Mouse (Mus musculus): ENCODE data around the gene Insr. TPM values are rescaled to one million over a fixed set of nuclear protein-coding genes. Genes with fewer than 3 reads are reported as not detected.
"Not testable (repeated sequence)": the region's sequence is repeated elsewhere in the genome, so short reads cannot be mapped to it uniquely, and the experiment has no call there.

Insr gene
- polyA plus RNA-seq, 1 experiment from 2014 or later, result 33.2 TPM

- Histone ChIP-seq H3K27me3 (replicated peaks; ENCODE audit: control insufficient read depth, insufficient read depth, low read length) (no peaks in the 10 kb centered on the region), H3K9me3 (ENCODE audit: control insufficient read depth, low read length) (no peaks in the 10 kb centered on the region), H3K9ac (ENCODE audit: low read depth, low read length) (no peak overlapping the region), H3K27ac (ENCODE audit: low read length) (no peak overlapping the region), H3K4me2 (ENCODE audit: low read depth, low read length) (no peak overlapping the region), H3K36me3 (ENCODE audit: control insufficient read depth, insufficient read depth, low read length) (no peaks in the 10 kb centered on the region), H3K4me3 (ENCODE audit: low read length) (no peak overlapping the region), H3K4me1 (ENCODE audit: control insufficient read depth, insufficient read depth, low read length) (no peaks in the 10 kb centered on the region)
- 74% methylated on average over 4 of the region's 4 CpGs for WGBS
- ATAC-seq, result no peak
Observed at GRCm38 (mm10) chr8:3311482-3311881, 32.1 kb upstream of the Insr start.

DNA sequence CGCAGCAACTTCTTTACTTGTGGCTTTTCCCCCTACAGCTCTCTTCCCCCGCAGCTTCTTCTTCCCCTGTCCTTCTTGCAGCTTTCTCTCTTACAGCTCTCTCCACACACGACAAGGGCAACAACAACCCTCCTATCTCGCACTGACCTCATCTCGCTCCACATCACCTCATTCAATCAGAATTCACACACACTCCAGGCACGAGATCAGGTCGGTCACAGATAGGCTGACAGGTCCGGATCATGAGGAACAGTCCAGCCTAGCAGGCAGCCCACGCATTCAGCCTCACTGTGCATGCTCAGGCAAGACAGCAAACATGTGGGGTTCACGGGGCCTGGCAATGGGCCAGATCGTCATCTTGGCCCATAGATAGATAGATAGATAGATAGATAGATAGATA is 30.2 kb upstream of the Insr start:
- Histone ChIP-seq H3K4me3 (ENCODE audit: low read length) (no peak overlapping the region), H3K4me2 (ENCODE audit: low read depth, low read length) (no peak overlapping the region), H3K4me1 (ENCODE audit: control insufficient read depth, insufficient read depth, low read length) (no peaks in the 10 kb centered on the region), H3K27ac (ENCODE audit: low read length) (no peak overlapping the region), H3K9me3 (ENCODE audit: control insufficient read depth, low read length) (no peaks in the 10 kb centered on the region), H3K36me3 (ENCODE audit: control insufficient read depth, insufficient read depth, low read length) (no peaks in the 10 kb centered on the region), H3K9ac (ENCODE audit: low read depth, low read length) (no peak overlapping the region), H3K27me3 (replicated peaks; ENCODE audit: control insufficient read depth, insufficient read depth, low read length) (no peaks in the 10 kb centered on the region)
- no peak for ATAC-seq
- WGBS, result 89% methylated on average over 11 of the region's 11 CpGs

- H3K36me3 ChIP-seq (ENCODE audit: control insufficient read depth, insufficient read depth, low read length), result not testable (repeated sequence)
- WGBS, result 90% methylated on average over 13 of the region's 13 CpGs
Observed at GRCm38 (mm10) chr8:3308205-3308800, 28.9 kb upstream of the Insr start.

DNA sequence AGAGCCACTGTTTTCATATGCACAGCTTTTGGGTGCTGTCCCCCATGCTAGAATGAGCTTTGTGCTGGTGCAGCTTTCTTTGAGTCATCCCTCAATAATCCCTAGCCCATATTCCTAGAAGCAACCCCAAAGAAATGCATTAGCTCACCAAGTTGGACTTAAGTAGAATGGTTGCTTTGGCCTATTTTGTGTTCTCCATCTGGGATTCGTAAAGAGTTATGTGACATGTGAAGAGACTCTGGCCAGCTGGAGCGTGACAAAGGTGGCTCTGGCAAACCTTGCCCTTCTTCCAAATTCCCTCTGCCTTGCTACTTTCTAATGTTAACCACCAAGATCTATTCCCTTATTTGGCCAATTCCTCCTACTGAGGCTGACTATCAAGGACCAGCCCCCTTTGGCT is 22.7 kb upstream of the Insr start:
- no peaks in the 10 kb centered on the region for H3K4me1 ChIP-seq (ENCODE audit: control insufficient read depth, insufficient read depth, low read length)
- WGBS, result 68% methylated on average over 2 of the region's 2 CpGs
- ATAC-seq, result no peak
- H3K4me2 ChIP-seq (ENCODE audit: low read depth, low read length), result no peak overlapping the region
- H3K4me3 ChIP-seq (ENCODE audit: low read length), result no peak overlapping the region
- H3K9me3 ChIP-seq (ENCODE audit: control insufficient read depth, low read length), result no peaks in the 10 kb centered on the region
- no peaks in the 10 kb centered on the region for H3K27me3 ChIP-seq (replicated peaks; ENCODE audit: control insufficient read depth, insufficient read depth, low read length)
- no peak overlapping the region for H3K9ac ChIP-seq (ENCODE audit: low read depth, low read length)
- no peak overlapping the region for H3K27ac ChIP-seq (ENCODE audit: low read length)
- no peaks in the 10 kb centered on the region for H3K36me3 ChIP-seq (ENCODE audit: control insufficient read depth, insufficient read depth, low read length)

More at GRCm38 (mm10) chr8:3308205-3308800, 28.9 kb upstream of the Insr start:
- H3K9me3 ChIP-seq (ENCODE audit: control insufficient read depth, low read length); ATAC-seq; H3K4me1 ChIP-seq (ENCODE audit: control insufficient read depth, insufficient read depth, low read length); H3K4me3 ChIP-seq (ENCODE audit: low read length); H3K27me3 ChIP-seq (replicated peaks; ENCODE audit: control insufficient read depth, insufficient read depth, low read length); H3K9ac ChIP-seq (ENCODE audit: low read depth, low read length); H3K4me2 ChIP-seq (ENCODE audit: low read depth, low read length); H3K27ac ChIP-seq (ENCODE audit: low read length): not testable (repeated sequence)

DNA sequence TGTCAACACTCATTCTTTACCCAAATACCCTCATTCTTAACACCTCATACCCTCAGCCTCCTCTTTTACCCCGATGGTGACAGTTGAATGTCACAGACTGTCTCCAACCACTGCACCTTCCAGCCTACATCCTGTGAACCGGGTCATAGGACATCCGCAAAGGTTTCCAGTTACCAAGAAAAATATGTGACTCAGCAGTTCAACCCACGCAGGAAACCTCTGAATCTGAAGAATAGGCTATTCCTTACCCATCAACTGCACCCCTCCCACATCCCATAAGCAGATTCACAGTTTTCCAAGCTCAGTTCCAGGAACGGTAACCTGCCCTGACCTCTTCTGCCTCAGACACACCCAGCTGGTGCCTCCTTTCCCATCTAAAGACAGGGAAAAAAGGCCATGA is 19.9 kb upstream of the Insr start:
- no peak overlapping the region for H3K4me2 ChIP-seq (ENCODE audit: low read depth, low read length)
- H3K36me3 ChIP-seq (ENCODE audit: control insufficient read depth, insufficient read depth, low read length), result no peaks in the 10 kb centered on the region
- no peaks in the 10 kb centered on the region for H3K27me3 ChIP-seq (replicated peaks; ENCODE audit: control insufficient read depth, insufficient read depth, low read length)
- ATAC-seq, result no peak
- H3K9me3 ChIP-seq (ENCODE audit: control insufficient read depth, low read length), result no peaks in the 10 kb centered on the region
- no peaks in the 10 kb centered on the region for H3K4me1 ChIP-seq (ENCODE audit: control insufficient read depth, insufficient read depth, low read length)
- H3K9ac ChIP-seq (ENCODE audit: low read depth, low read length), result no peak overlapping the region
- WGBS, result 81% methylated on average over 5 of the region's 5 CpGs
- H3K4me3 ChIP-seq (ENCODE audit: low read length), result no peak overlapping the region
- H3K27ac ChIP-seq (ENCODE audit: low read length), result no peak overlapping the region

- Histone ChIP-seq H3K36me3 (ENCODE audit: control insufficient read depth, insufficient read depth, low read length) (no peaks in the 10 kb centered on the region), H3K4me3 (ENCODE audit: low read length) (no peak overlapping the region), H3K9me3 (ENCODE audit: control insufficient read depth, low read length) (no peaks in the 10 kb centered on the region), H3K27ac (ENCODE audit: low read length) (no peak overlapping the region), H3K9ac (ENCODE audit: low read depth, low read length) (no peak overlapping the region), H3K27me3 (replicated peaks; ENCODE audit: control insufficient read depth, insufficient read depth, low read length) (no peaks in the 10 kb centered on the region), H3K4me1 (ENCODE audit: control insufficient read depth, insufficient read depth, low read length) (no peaks in the 10 kb centered on the region), H3K4me2 (ENCODE audit: low read depth, low read length) (no peak overlapping the region)
- ATAC-seq, result no peak
- 44% methylated on average over 2 of the region's 2 CpGs for WGBS
Observed at GRCm38 (mm10) chr8:3285824-3286223, 6.4 kb upstream of the Insr start.

DNA sequence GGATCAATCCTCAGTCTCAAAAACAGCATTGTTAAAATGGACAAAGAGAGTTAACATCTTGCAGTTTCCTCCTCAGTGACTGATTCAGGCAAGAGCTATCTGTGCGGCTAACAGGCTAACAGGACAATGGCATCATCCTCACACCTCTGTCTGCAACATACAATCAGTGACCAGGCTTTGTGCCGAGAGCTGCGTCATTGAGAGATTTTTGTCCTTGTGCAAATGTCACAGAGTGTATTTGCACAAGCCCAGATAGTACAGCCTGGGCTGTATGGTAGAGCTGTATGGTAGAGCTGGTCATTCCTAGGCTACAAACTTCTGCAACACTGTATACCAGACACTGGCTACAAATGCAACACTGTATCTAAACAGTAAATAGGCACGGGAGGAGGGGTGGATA is 5.2 kb upstream of the Insr start:
- no peak overlapping the region for H3K4me3 ChIP-seq (ENCODE audit: low read length)
- H3K4me1 ChIP-seq (ENCODE audit: control insufficient read depth, insufficient read depth, low read length), result no peaks in the 10 kb centered on the region
- no peaks in the 10 kb centered on the region for H3K36me3 ChIP-seq (ENCODE audit: control insufficient read depth, insufficient read depth, low read length)
- ATAC-seq, result no peak
- WGBS, result 60% methylated on average over 4 of the region's 4 CpGs
- no peaks in the 10 kb centered on the region for H3K27me3 ChIP-seq (replicated peaks; ENCODE audit: control insufficient read depth, insufficient read depth, low read length)
- no peak overlapping the region for H3K9ac ChIP-seq (ENCODE audit: low read depth, low read length)
- no peak overlapping the region for H3K27ac ChIP-seq (ENCODE audit: low read length)
- H3K9me3 ChIP-seq (ENCODE audit: control insufficient read depth, low read length), result no peaks in the 10 kb centered on the region
- no peak overlapping the region for H3K4me2 ChIP-seq (ENCODE audit: low read depth, low read length)

- ATAC-seq, result no peak
Observed at GRCm38 (mm10) chr8:3281296-3281695, 1.9 kb upstream of the Insr start.

GRCm38 (mm10) chr8:3280266-3280910 is 971 bp upstream of the Insr start:
- H3K27ac ChIP-seq (ENCODE audit: low read length), result peak overlapping the region; percentile 9; the same call in 1 of the 2 replicates
- H3K4me2 ChIP-seq (ENCODE audit: low read depth, low read length), result peak overlapping the region; percentile 72
- H3K36me3 ChIP-seq (ENCODE audit: control insufficient read depth, insufficient read depth, low read length), result 0 out of 2 replicates have a peak, but pooled peaks cover 2% of the 10 kb centered on the region
- H3K9me3 ChIP-seq (ENCODE audit: control insufficient read depth, low read length), result no peaks in the 10 kb centered on the region
- WGBS, result 26% methylated on average over 11 of the region's 11 CpGs
- no peaks in the 10 kb centered on the region for H3K27me3 ChIP-seq (replicated peaks; ENCODE audit: control insufficient read depth, insufficient read depth, low read length)
- ATAC-seq, result peak; percentile 36
- H3K9ac ChIP-seq (ENCODE audit: low read depth, low read length), result peak overlapping the region; percentile 98; the same call in 1 of the 2 replicates
- H3K4me3 ChIP-seq (ENCODE audit: low read length), result no peak overlapping the region
- H3K4me1 ChIP-seq (ENCODE audit: control insufficient read depth, insufficient read depth, low read length), result peaks cover 18% of the 10 kb centered on the region

More at GRCm38 (mm10) chr8:3281296-3281695, 1.9 kb upstream of the Insr start:
- no peak overlapping the region for H3K4me3 ChIP-seq (ENCODE audit: low read length)
- H3K27ac ChIP-seq (ENCODE audit: low read length), result no peak overlapping the region
- H3K9me3 ChIP-seq (ENCODE audit: control insufficient read depth, low read length), result no peaks in the 10 kb centered on the region
- no peak overlapping the region for H3K9ac ChIP-seq (ENCODE audit: low read depth, low read length)
- H3K4me1 ChIP-seq (ENCODE audit: control insufficient read depth, insufficient read depth, low read length), result peaks cover 18% of the 10 kb centered on the region
- H3K27me3 ChIP-seq (replicated peaks; ENCODE audit: control insufficient read depth, insufficient read depth, low read length), result no peaks in the 10 kb centered on the region
- no peak overlapping the region for H3K4me2 ChIP-seq (ENCODE audit: low read depth, low read length)
- H3K36me3 ChIP-seq (ENCODE audit: control insufficient read depth, insufficient read depth, low read length), result 0 out of 2 replicates have a peak, but pooled peaks cover 2% of the 10 kb centered on the region
- 88% methylated on average over 3 of the region's 3 CpGs for WGBS

Measured in intestine, embryonic 16.5 days (tissue).